ENCODE assay signal across 19 mouse cellular contexts in the genomic region with DNA sequence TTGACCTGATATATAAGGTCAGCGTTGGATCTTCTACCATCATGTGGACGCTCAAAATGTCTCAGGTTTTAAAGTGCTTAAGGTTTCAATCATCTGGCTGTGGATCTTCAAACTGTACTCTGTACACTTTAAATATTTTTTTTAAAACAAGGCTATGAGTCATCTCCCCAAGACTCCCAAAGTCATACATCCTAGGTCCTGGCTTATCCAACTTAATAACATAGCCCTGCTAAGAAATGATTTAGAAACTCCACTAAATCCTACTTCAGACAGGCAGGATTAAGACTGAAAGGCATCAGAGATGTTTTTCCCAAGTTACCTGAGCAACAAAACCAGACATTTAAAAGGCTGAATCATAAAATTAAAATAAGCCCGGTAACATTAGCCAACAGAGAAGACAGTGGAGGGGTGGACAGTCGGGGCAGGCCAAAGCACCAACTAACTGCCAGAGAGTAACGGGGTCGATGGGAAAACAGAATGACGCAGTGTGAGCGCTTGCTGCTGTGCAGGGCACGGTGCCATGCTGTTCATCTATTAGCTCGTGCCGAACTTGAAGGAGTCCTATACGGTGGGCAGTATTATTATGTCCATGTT.
"Had no signal": no experiment of that assay in that cellular context is flagged by ENCODE, and none has a peak within 500 bp of the region (broad histone marks: within the 10 kb centered on the region; RNA-seq: fewer than 3 reads in every experiment).

No protein-coding gene starts in this region.

- ATAC-seq: liver, postnatal 0 days; lung, postnatal 0 days; midbrain, embryonic 16.5 days had no signal

- H3K4me3 ChIP-seq: kidney, embryonic 15.5 days; limb, embryonic 12.5 days; limb, embryonic 15.5 days; midbrain, embryonic 12.5 days; myocyte; neural tube, embryonic 13.5 days had no signal

- H3K9me3 ChIP-seq: kidney, embryonic 15.5 days; limb, embryonic 12.5 days; limb, embryonic 15.5 days; midbrain, embryonic 12.5 days; neural tube, embryonic 13.5 days had no signal

- H3K36me3 ChIP-seq: kidney, embryonic 15.5 days; limb, embryonic 12.5 days; limb, embryonic 15.5 days; midbrain, embryonic 12.5 days; neural tube, embryonic 13.5 days had no signal

- H3K27me3 ChIP-seq: kidney, embryonic 15.5 days; limb, embryonic 15.5 days; midbrain, embryonic 12.5 days; neural tube, embryonic 13.5 days had no signal

- H3K4me1 ChIP-seq: kidney, embryonic 15.5 days; limb, embryonic 15.5 days; midbrain, embryonic 12.5 days; neural tube, embryonic 13.5 days had no signal

- H3K9ac ChIP-seq: kidney, embryonic 15.5 days; limb, embryonic 12.5 days; limb, embryonic 15.5 days; liver, embryonic 14.5 days; liver, postnatal 0 days; lung, embryonic 14.5 days; midbrain, embryonic 12.5 days; neural tube, embryonic 13.5 days had no signal

- DNase-seq: kidney, adult 8-10 months; kidney, postnatal 10 days; kidney, postnatal 36 days; left cerebral cortex, postnatal 4 days; liver, postnatal 0 days; lung, embryonic 14.5 days; retina, postnatal 1 day; thymus, postnatal 25 days had no signal

- H3K4me2 ChIP-seq: kidney, embryonic 15.5 days; limb, embryonic 12.5 days; limb, embryonic 15.5 days; liver, embryonic 11.5 days; lung, embryonic 14.5 days; midbrain, embryonic 12.5 days; neural tube, embryonic 13.5 days had no signal

- H3K27ac ChIP-seq: kidney, embryonic 15.5 days; limb, embryonic 12.5 days; limb, embryonic 15.5 days; liver, embryonic 14.5 days; macrophage; midbrain, embryonic 12.5 days; neural tube, embryonic 13.5 days had no signal
